In the genomic region with DNA sequence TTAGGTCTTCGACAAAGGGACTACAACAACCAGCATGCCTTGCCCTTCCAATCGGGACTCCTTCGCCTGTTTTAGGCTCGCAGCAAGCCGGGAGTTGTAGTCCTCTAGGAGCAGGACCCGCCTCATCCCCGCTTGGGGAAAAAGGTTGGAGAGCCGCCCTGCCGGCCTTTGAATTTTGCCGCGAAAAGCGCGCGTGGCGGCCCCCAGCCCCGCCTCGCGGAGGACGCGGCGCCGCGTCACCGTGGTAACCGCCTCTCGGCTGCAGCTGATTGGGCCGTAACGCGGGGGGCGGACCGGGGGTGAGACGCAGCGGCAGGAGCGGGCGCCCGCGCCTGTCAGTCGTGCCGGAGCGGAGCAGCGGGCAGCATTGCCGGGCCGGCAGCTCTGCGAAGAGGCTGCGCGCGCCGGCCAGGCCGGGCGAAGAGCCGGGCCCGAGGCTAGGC, we compare ENCODE assay signal across 8 mouse cellular contexts. TPM values are rescaled to one million over a fixed set of nuclear protein-coding genes. Genes with fewer than 3 reads are reported as not detected.
DNase-seq lines count a peak whose midpoint lies in the region; ATAC-seq and TF ChIP-seq lines count a peak whose summit lies in the region.

No protein-coding gene starts in this region.

- no peaks in the 10 kb centered on the region for H3K27me3 ChIP-seq in Patski
- peaks cover 13% of the 10 kb centered on the region; the same call in 1 of the 2 replicates for H3K27me3 ChIP-seq in hindbrain, embryonic 13.5 days

- peak overlapping the region; percentile 90 for H3K9ac ChIP-seq in hindbrain, embryonic 13.5 days

- peak; percentile 89 for ATAC-seq in Patski
- ATAC-seq in hindbrain, embryonic 13.5 days (ENCODE audit: low FRiP score): peak; percentile 91

- POLR2A ChIA-PET in Patski (lab: Charles Lee): interaction anchor here (1.3 kb wide), 3 partner anchors 11 to 105 kb away, joined by 3 to 5 read pairs (median 4); no protein-coding TSS in a partner anchor

- WGBS in hindbrain, embryonic 13.5 days: under 1% methylated on average over 46 of the region's 52 CpGs

- H3K9me3 ChIP-seq in hindbrain, embryonic 13.5 days: no peaks in the 10 kb centered on the region; the same call in 1 of the 2 replicates

- peak overlapping the region; percentile 95 for H3K27ac ChIP-seq in hindbrain, embryonic 13.5 days

- no peak for TF ChIP-seq CTCF in Patski (IDR thresholded peaks at IDR 0.05)

- H3K36me3 ChIP-seq in hindbrain, embryonic 13.5 days: no peaks in the 10 kb centered on the region

- CTCF ChIA-PET in Patski (lab: Charles Lee): interaction anchor here (0.9 to 2.1 kb wide), 7 partner anchors 22 to 106 kb away, joined by 3 to 6 read pairs (median 5); no protein-coding TSS in a partner anchor

- H3K4me2 ChIP-seq in hindbrain, embryonic 13.5 days: peak overlapping the region; percentile 81

- DNase-seq in Patski (ENCODE audit: low read depth, low spot score): peak; percentile 80
- peak; percentile 98 to 99 for DNase-seq in cerebellum, postnatal 10 days
- peak; percentile 81 to 89 for DNase-seq in frontal cortex, postnatal 25 days (ENCODE audit: low spot score in 2 of 2)
- peak; percentile 92 to 94 for DNase-seq in layer of hippocampus, postnatal 14 days (ENCODE audit: low spot score in 2 of 2)
- peak; percentile 98 for DNase-seq in lung, postnatal 10 days
- DNase-seq in ovary, postnatal 36 days (ENCODE audit: low spot score): peak; percentile 97
- peak; percentile 96 for DNase-seq in thymus, postnatal 14 days

- in situ Hi-C loops in Patski (cut with MboI; ENCODE audit: low pct_unique_long_range_greater_than_20kb): no loop called here

- peak overlapping the region; percentile 82 for H3K4me3 ChIP-seq in hindbrain, embryonic 13.5 days

- peaks cover 46% of the 10 kb centered on the region for H3K4me1 ChIP-seq in hindbrain, embryonic 13.5 days (replicated peaks)

RNA-seq across cellular contexts. Expression of gene Fam222a, which starts 0.7 kb away (rescaled TPM):
- polyA plus RNA-seq in Patski (2021): 2.1 TPM
- polyA plus RNA-seq in hindbrain, embryonic 13.5 days (2015; fragmentation: Nextera tagmentation; extraction: Ambion mirVana): 5.8 and 6.4 TPM in 2 replicates
- 1 to 10 TPM; 7.6 to 7.8 TPM for total RNA-seq in layer of hippocampus, postnatal 14 days (2021)

Comparison
In these comparisons a context has a peak if more than half of its experiments do, and no peak if none do; other contexts are left out.
1. Peak in every context shown above with its lines: DNase-seq, ATAC-seq, H3K4me3 ChIP-seq and H3K27ac ChIP-seq.